Mouse (Mus musculus) regulatory T cell (primary cell): Measurements from ENCODE around the gene Omt2b.
"Not testable (repeated sequence)": the region's sequence is repeated elsewhere in the genome, so short reads cannot be mapped to it uniquely, and the experiment has no call there.

ENCODE experiments used
- in situ Hi-C: fragments of 300-600 bp; cut with MboI, MseI; formaldehyde crosslinking; loops from one replicate; pipeline ENCODE4 v1.15.1; 2025; ENCODE audit warnings: high pct_unique_total_duplicates

Omt2b gene

DNA sequence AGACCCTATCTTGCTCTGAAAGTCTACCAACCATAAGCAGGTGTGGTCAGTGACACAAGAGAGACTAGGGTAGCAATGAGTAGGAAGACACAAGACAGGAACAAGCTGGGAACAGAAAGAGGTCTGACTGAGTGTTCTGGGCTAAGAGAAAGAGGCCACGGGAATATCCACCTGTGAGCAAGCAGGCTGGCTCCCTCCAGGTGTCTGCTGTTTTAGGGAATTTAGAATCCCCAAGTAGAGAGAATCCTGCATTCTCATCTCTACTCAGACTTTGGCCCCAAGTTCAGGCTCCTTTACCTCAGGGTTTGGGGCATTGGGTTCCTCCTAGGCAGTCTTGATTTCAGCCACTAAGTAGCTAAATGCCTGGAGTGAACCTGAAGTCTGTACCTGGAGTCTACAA lies at the start of gene Omt2b:
Omt2b (plus strand) TSS at position 301 of the 400 bp plus-strand sequence.
- in situ Hi-C loops = not testable (repeated sequence)

GRCm38 (mm10) chr9:78282002-78282711 lies 45.2 kb upstream of the Omt2b start:
- in situ Hi-C loops = not testable (repeated sequence)

DNA sequence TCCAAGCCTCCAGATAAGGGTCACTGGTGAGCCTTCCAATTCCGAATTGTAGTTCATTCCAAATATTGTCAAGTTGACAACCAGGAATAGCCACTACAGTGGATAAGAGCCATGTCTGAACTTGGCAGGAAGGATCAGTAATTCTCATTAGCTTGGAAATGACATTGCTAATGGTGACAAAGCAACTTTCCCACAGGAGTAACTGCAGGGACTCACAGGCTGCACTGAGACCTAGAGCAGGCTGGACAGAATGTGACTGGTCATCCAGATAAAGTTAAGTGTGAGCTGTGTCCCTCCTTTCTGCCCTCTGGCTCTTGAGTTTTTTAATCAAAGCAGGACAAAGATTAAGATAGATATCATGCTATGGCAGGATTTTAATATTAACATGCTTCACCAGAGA lies 38.3 kb upstream of the Omt2b start:
- in situ Hi-C loops = not testable (repeated sequence)

DNA sequence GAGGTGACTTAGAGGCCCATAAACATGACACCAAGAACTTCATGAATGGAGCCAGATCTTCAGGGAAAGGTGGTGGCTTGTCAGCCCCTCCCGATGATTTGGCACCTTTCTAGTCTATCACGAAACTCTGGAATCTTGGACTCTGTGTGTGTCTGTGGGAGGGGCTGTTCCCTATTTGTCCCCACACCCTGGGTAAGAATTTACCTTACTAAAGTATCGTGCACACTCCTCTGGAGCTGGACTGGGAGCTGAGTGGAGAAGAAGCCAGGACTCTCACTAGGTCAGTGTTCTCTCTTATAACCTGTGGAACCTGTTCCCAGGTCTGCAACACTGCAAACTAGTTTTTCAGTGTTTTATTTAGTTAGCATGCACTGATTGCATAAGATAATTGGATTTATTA lies 37.7 kb upstream of the Omt2b start, which contains the start of gene Gm10639:
Gm10639 (plus strand) TSS at position 201 of the 400 bp plus-strand sequence.
- in situ Hi-C loops = not testable (repeated sequence)

- in situ Hi-C loops = not testable (repeated sequence)
Observed at GRCm38 (mm10) chr9:78292462-78292861, 34.9 kb upstream of the Omt2b start.

GRCm38 (mm10) chr9:78293683-78294082 lies 33.7 kb upstream of the Omt2b start:
- in situ Hi-C loops = not testable (repeated sequence)

- in situ Hi-C loops = not testable (repeated sequence)
Observed at GRCm38 (mm10) chr9:78294781-78295180, 32.6 kb upstream of the Omt2b start.

DNA sequence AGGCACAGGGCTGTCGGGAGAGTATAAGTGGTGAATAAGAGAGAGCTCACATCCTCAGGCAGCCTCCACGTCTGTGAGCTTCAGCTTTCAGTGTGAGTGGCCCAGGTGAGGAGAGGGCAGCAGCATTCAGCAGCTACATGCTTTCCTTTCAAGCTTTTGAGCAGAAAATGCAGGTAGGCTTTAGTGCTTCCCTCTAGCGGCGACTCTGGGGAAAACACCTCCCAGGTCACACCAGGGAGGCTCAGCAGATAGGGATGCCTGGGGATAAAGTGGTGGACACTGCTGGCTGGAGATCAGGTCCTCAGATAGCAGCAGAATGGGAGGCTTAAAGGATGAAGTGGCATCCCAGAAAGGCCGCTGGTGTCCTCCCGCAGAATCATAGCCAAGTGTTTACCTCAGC lies 31.3 kb upstream of the Omt2b start:
- in situ Hi-C loops = not testable (repeated sequence)

GRCm38 (mm10) chr9:78298232-78298631 lies 29.2 kb upstream of the Omt2b start:
- in situ Hi-C loops = no loop called here

GRCm38 (mm10) chr9:78299143-78299542 lies 28.2 kb upstream of the Omt2b start:
- in situ Hi-C loops = not testable (repeated sequence)

- in situ Hi-C loops = not testable (repeated sequence)
Observed at GRCm38 (mm10) chr9:78308122-78308521, 19.3 kb upstream of the Omt2b start.

DNA sequence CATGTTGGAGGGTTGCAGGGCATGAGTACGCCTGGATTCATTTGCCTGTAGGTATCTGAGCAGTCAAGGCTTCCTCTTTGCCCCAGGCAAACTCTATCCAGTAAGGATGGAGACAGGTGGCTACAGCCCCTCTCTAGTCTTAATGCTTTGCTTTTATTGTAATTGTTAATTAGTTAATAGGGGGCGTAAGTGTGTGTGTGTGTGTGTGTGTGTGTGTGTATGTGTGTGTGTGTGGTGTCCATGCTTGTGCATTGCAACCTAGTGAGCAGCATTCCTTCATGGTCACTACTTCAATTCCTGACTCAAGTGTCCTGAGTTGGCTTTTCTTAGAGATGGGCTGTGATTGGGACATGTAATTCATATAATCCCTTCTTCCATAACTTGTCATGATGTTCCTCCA lies 12.7 kb upstream of the Omt2b start, which contains the start of gene Omt2a:
Omt2a (minus strand) TSS at position 101 of the 400 bp plus-strand sequence.
- in situ Hi-C loops = no loop called here

DNA sequence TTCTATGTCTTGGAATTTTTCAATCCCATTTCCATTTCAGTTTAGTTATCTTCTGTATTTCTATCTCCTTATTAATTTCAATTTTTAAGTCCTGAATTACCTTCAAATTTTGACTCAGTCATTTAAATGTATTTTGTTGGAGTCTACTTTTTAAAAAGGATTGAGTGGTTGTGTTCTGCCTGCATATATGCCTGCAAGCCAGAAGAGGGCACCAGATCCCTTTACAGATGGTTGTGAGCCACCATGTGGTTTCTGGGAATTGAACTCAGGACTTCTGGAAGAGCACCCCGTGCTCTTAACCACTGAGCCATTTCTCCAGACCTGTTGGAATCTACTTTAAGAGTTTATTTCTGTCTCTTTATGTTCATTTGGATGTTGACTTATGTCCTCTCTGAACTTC lies 7.9 kb upstream of the Omt2b start:
- in situ Hi-C loops = no loop called here

DNA sequence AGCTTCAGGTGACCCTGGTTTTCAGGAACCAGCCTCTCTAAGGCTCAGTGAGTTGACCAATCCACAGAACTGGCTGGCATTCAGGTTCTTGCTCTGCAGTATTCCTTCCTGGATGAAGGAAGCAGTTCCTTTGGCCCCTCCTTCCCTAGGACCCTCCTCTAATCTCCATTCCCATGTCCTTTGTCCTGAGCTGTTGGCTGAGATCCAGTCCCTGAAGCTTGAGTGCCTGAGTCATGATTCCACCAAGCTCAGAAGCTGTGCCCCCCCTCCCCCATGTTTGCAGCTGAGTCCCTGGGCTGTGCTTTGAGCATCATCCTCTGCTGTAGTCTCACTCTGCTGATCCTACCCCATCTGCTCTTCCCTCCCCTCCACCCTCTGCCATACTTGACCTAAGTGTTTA lies 9.7 kb downstream of the Omt2b start:
- in situ Hi-C loops = loop anchor here (10.0 kb wide), 1 partner anchor 1118 kb away; no protein-coding TSS in a partner anchor

DNA sequence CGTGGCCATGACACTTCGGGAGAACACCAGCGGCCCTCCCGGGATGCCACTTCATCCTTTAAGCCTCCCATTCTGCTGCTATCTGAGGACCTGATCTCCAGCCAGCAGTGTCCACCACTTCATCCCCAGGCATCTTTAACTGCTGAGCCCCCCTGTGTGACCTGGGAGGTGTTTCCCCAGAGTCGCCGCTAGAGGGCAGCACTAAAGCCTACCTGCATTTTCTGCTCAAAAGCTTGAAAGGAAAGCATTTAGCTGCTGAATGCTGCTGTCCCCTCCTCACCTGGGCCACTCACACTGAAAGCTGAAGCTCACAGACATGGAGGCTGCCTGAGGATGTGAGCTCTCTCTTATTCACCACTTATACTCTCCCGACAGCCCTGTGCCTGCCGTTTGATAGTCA lies 12.9 kb downstream of the Omt2b start:
- in situ Hi-C loops = not testable (repeated sequence)

- in situ Hi-C loops = not testable (repeated sequence)
Observed at GRCm38 (mm10) chr9:78342494-78342893, 15.1 kb downstream of the Omt2b start.

GRCm38 (mm10) chr9:78343055-78343454 lies 15.7 kb downstream of the Omt2b start:
- in situ Hi-C loops = not testable (repeated sequence)

GRCm38 (mm10) chr9:78345235-78345634 lies 17.8 kb downstream of the Omt2b start:
- in situ Hi-C loops = not testable (repeated sequence)

- in situ Hi-C loops = no loop called here
Observed at GRCm38 (mm10) chr9:78347004-78347403, 19.6 kb downstream of the Omt2b start.

GRCm38 (mm10) chr9:78348206-78349004 lies 21.0 kb downstream of the Omt2b start:
- in situ Hi-C loops = not testable (repeated sequence)

GRCm38 (mm10) chr9:78349141-78349540 lies 21.8 kb downstream of the Omt2b start:
- in situ Hi-C loops = not testable (repeated sequence)

- in situ Hi-C loops = not testable (repeated sequence)
Observed at GRCm38 (mm10) chr9:78350007-78350406, 22.6 kb downstream of the Omt2b start.
